Mouse (Mus musculus): ENCODE measurements around the gene Ppp3ca.

GRCm38 (mm10) chr3:136761292-136761978 is 91.5 kb downstream of the Ppp3ca start:
- TF ChIP-seq CTCF (IDR thresholded peaks at IDR 0.05; ENCODE audit: control insufficient read depth, insufficient read depth, insufficient replicate concordance, low read depth, low read length) (no peak), POLR2A (IDR thresholded peaks at IDR 0.05; ENCODE audit: control insufficient read depth, low read depth, low read length) (no peak)
